Mouse (Mus musculus) midbrain, embryonic 15.5 days (tissue): ENCODE results near the gene Lpin1. TPM values are rescaled to one million over a fixed set of nuclear protein-coding genes. Genes with fewer than 3 reads are reported as not detected.

Source experiments
- ATAC-seq: fragments of 200-750 bp; cut with Nextera tagmentation; replicated peaks from 2 replicates; pipeline ENCODE4 v1.8.0; 2017; ENCODE audit warnings: moderate TSS enrichment
- H3K27ac ChIP-seq: fragments of 300-500 bp; sonication (generic); 2 replicates; pipeline ENCODE4 v1.5.1; 2015; ENCODE audit warnings: mild to moderate bottlenecking, inconsistent platforms
- H3K27me3 ChIP-seq: fragments of 300-500 bp; sonication (generic); replicated peaks from 2 replicates; pipeline ENCODE4 v1.6.1; 2015; ENCODE audit warnings: inconsistent platforms
- H3K36me3 ChIP-seq: fragments of 300-500 bp; sonication (generic); replicated peaks from 2 replicates; pipeline ENCODE4 v1.6.1; 2015; ENCODE audit warnings: inconsistent platforms
- H3K4me1 ChIP-seq: fragments of 300-500 bp; sonication (generic); 2 replicates; pipeline ENCODE4 v1.6.1; 2015; ENCODE audit warnings: inconsistent platforms
- H3K4me2 ChIP-seq: fragments of 300-500 bp; sonication (generic); 2 replicates; pipeline ENCODE4 v1.6.1; 2015; ENCODE audit warnings: inconsistent platforms, mild to moderate bottlenecking, moderate library complexity
- H3K4me3 ChIP-seq: fragments of 300-500 bp; sonication (generic); 2 replicates; pipeline ENCODE4 v1.5.1; 2015; ENCODE audit warnings: mild to moderate bottlenecking, inconsistent platforms
- H3K9ac ChIP-seq: fragments of 300-500 bp; sonication (generic); 2 replicates; pipeline ENCODE4 v1.6.1; 2015; ENCODE audit warnings: mild to moderate bottlenecking, inconsistent platforms
- H3K9me3 ChIP-seq: fragments of 300-500 bp; sonication (generic); 2 replicates; pipeline ENCODE4 v1.6.1; 2016; ENCODE audit warnings: inconsistent platforms
- WGBS: fragments of 180-500 bp; shearing (Covaris S2); methylation state at CpG from one replicate; pipeline ENCODE4 v1.1.7; 2015; ENCODE audit warnings: mixed read lengths; 5-methylcytosine and 5-hydroxymethylcytosine counted together
- polyA plus RNA-seq: library from polyadenylated mRNA; unstranded; fragments of >200 nt; fragmentation: Nextera tagmentation; extraction: Ambion mirVana; gene quantifications from 2 replicates; pipeline ENCODE4 v1.2.1, GENCODE M21; 2015

The Lpin1 gene
- polyA plus RNA-seq, 1 experiment from 2014 or later = 22.6 TPM

GRCm38 (mm10) chr12:16605624-16606023, 5.1 kb downstream of the Lpin1 start:
- H3K36me3 ChIP-seq = no peaks in the 10 kb centered on the region
- H3K9me3 ChIP-seq = no peaks in the 10 kb centered on the region
- H3K4me2 ChIP-seq = no peak overlapping the region
- 78% methylated on average over 5 of the region's 5 CpGs for WGBS
- H3K9ac ChIP-seq = no peak overlapping the region
- no peaks in the 10 kb centered on the region for H3K27me3 ChIP-seq
- H3K27ac ChIP-seq = no peak overlapping the region
- ATAC-seq = no peak
- H3K4me3 ChIP-seq = no peak overlapping the region
- H3K4me1 ChIP-seq = no peaks in the 10 kb centered on the region

DNA sequence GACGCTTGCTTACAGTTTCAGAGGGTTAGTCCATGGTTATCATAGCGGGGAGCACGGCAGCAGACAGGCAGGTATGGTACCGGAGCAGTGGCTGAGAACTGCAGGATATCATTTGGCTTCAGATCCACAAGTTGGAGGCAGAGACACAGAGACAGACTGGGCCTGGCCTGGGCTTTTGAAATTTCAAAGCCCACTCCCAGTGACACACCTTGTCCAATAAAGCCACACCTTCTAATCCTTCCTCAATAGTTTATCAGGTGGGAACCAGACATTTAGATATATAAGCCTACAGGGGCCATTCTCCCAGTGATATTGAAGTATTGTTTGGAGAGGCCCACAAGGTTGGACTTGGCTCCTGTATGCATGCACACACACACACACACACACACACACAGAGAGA, 8.5 kb downstream of the Lpin1 start:
- Histone ChIP-seq H3K27ac (no peak overlapping the region), H3K9me3 (no peaks in the 10 kb centered on the region), H3K9ac (no peak overlapping the region), H3K27me3 (no peaks in the 10 kb centered on the region), H3K4me3 (no peak overlapping the region), H3K36me3 (no peaks in the 10 kb centered on the region), H3K4me1 (no peaks in the 10 kb centered on the region), H3K4me2 (no peak overlapping the region)
- ATAC-seq = no peak
- WGBS = 89% methylated on average over 4 of the region's 4 CpGs

GRCm38 (mm10) chr12:16600374-16600773, 10.4 kb downstream of the Lpin1 start:
- no peaks in the 10 kb centered on the region for H3K36me3 ChIP-seq
- H3K27me3 ChIP-seq = no peaks in the 10 kb centered on the region
- H3K9me3 ChIP-seq = no peaks in the 10 kb centered on the region
- H3K27ac ChIP-seq = no peak overlapping the region
- no peak overlapping the region for H3K4me2 ChIP-seq
- ATAC-seq = no peak
- no peak overlapping the region for H3K4me3 ChIP-seq
- H3K4me1 ChIP-seq = no peaks in the 10 kb centered on the region
- 83% methylated on average over 1 of the region's 1 CpGs for WGBS
- no peak overlapping the region for H3K9ac ChIP-seq

DNA sequence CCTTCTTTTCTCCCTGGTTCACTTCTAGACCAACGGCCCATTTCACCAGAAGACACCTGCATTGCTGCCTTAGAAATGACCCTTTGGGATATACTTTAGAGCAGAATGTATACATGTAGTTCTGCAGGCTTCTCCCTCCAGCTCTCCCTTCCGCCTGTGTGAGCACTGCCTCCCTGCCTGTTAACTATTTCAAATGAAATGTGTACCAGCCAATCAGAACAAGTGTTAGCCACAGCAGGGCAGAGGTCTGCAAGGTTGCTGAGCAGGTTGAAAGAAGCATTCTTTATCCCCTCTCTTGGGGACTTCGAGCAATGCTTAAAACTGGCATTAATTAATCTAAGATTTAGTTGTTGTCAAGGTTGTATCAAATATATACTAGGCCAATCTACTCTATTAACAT, 11.4 kb downstream of the Lpin1 start:
- Histone ChIP-seq H3K4me1 (no peaks in the 10 kb centered on the region), H3K9ac (no peak overlapping the region), H3K36me3 (no peaks in the 10 kb centered on the region), H3K4me3 (no peak overlapping the region), H3K27ac (no peak overlapping the region), H3K9me3 (no peaks in the 10 kb centered on the region), H3K4me2 (no peak overlapping the region), H3K27me3 (no peaks in the 10 kb centered on the region)
- ATAC-seq = no peak
- WGBS = 37% methylated on average over 3 of the region's 3 CpGs

GRCm38 (mm10) chr12:16593761-16594160, 17.0 kb downstream of the Lpin1 start:
- H3K27me3 ChIP-seq = no peaks in the 10 kb centered on the region
- H3K4me2 ChIP-seq = no peak overlapping the region
- no peak overlapping the region for H3K4me3 ChIP-seq
- WGBS = 95% methylated on average over 7 of the region's 7 CpGs
- H3K36me3 ChIP-seq = no peaks in the 10 kb centered on the region
- ATAC-seq = no peak
- no peak overlapping the region for H3K9ac ChIP-seq
- H3K4me1 ChIP-seq = peaks cover 29% of the 10 kb centered on the region
- H3K9me3 ChIP-seq = no peaks in the 10 kb centered on the region
- no peak overlapping the region for H3K27ac ChIP-seq

DNA sequence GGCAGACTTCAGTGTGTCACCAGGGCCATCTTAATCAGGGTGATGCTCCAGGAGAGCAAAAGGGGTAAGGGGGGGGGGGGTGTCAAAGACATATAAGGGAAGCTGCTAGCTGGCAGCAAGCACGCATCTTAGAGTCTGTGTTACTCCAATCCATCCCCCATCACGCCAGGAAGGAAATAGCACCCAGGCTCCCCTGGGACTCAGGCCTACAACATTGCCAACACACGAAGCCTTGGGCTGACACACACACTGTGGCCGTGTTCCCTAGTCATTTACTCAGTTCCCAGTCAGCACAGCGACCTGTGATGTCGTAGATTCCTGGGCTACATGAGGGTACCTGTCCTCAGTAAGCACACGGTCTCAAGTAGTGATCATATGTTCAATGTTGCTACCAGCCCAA, 17.8 kb downstream of the Lpin1 start:
- H3K4me3 ChIP-seq = no peak overlapping the region
- no peak overlapping the region for H3K9ac ChIP-seq
- no peaks in the 10 kb centered on the region for H3K36me3 ChIP-seq
- no peak overlapping the region for H3K4me2 ChIP-seq
- peaks cover 36% of the 10 kb centered on the region for H3K4me1 ChIP-seq
- no peak for ATAC-seq
- H3K27ac ChIP-seq = no peak overlapping the region
- no peaks in the 10 kb centered on the region for H3K9me3 ChIP-seq
- 80% methylated on average over 7 of the region's 7 CpGs for whole genome bisulfite sequencing
- no peaks in the 10 kb centered on the region for H3K27me3 ChIP-seq

DNA sequence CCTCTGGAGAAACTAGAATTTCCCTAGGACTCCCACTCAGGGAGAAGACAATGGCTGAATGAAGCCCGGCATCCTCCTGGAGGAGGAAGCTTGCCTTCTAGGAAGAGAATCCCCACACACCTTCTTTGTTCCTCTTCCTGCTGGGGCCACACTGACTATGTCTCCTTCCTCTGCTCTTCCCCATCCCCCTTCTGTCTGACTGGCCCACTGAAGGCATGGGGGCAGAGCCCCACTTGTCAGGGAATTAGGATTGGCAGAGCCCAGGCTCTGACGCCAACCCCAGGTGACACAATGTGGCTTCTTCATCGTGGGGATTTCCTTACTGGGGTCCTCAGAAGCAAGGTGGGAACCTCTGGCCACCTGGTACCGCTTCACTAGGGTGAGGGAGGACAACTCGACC, 18.3 kb downstream of the Lpin1 start:
- 59% methylated on average over 5 of the region's 5 CpGs for WGBS
- no peaks in the 10 kb centered on the region for H3K9me3 ChIP-seq
- peak overlapping the region; percentile 42; the same call in 1 of the 2 replicates for H3K9ac ChIP-seq
- H3K4me1 ChIP-seq = peaks cover 42% of the 10 kb centered on the region
- H3K36me3 ChIP-seq = no peaks in the 10 kb centered on the region
- no peak for ATAC-seq
- peak overlapping the region; percentile 59; the same call in 1 of the 2 replicates for H3K4me2 ChIP-seq
- no peak overlapping the region for H3K27ac ChIP-seq
- no peak overlapping the region for H3K4me3 ChIP-seq
- no peaks in the 10 kb centered on the region for H3K27me3 ChIP-seq

DNA sequence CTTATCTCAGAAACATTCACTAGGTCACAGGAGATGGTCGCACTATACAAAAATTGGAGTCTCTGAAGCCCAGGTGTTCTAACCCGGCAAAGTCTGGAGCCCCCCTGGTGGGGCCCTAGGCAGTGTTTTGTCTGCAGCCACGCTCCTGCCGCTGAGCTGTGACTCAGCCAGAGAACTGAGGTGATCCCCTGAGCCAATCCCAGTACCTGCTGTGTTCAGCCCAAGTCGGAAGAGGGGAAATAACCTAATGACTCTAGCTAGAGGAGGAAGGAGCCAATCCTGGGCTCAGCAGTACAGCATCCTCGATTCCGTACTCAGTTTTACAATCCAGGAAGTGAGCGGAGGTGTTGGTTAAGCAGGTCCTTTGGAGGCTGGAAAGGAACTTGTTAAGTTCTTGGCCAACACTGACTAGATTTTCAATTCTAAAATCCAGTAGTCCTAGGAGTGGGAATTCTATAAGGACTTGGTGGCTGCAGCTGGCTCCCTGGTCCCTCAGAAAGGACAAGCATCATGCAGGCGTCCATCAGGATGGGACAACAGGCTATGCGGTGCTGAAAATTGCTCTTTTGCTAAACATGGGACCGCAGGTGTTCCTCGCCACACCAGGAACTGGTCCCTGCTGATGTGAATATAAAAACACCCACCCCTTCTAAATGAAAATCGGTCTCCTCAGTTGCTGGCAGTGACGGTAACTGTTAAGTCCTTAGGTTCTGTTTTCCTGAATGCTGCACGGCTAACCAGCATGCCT, 19.1 kb downstream of the Lpin1 start:
- no peaks in the 10 kb centered on the region for H3K27me3 ChIP-seq
- ATAC-seq = peak; percentile 75
- 6% methylated on average over 15 of the region's 15 CpGs for WGBS
- peak overlapping the region; percentile 59 for H3K4me2 ChIP-seq
- H3K9ac ChIP-seq = peak overlapping the region; percentile 42
- no peaks in the 10 kb centered on the region for H3K36me3 ChIP-seq
- H3K9me3 ChIP-seq = no peaks in the 10 kb centered on the region
- H3K4me3 ChIP-seq = peak overlapping the region; percentile 44
- H3K4me1 ChIP-seq = peaks cover 50% of the 10 kb centered on the region
- H3K27ac ChIP-seq = peak overlapping the region; percentile 79

GRCm38 (mm10) chr12:16589966-16590365, 20.8 kb downstream of the Lpin1 start:
- Histone ChIP-seq H3K27me3 (no peaks in the 10 kb centered on the region), H3K36me3 (no peaks in the 10 kb centered on the region), H3K4me2 (peak overlapping the region; percentile 85; the same call in 1 of the 2 replicates), H3K27ac (0 out of 2 replicates have a peak overlapping the region, but pooled peaks have one; percentile 89), H3K9ac (no peak overlapping the region), H3K4me3 (no peak overlapping the region; the same call in 1 of the 2 replicates), H3K9me3 (no peaks in the 10 kb centered on the region), H3K4me1 (peaks cover 67% of the 10 kb centered on the region)
- ATAC-seq = no peak; the same call in 1 of the 2 replicates
- 21% methylated on average over 4 of the region's 4 CpGs for WGBS

- H3K9me3 ChIP-seq = no peaks in the 10 kb centered on the region
- H3K4me2 ChIP-seq = peak overlapping the region; percentile 85
- peak overlapping the region; percentile 77 for H3K4me3 ChIP-seq
- under 1% methylated on average over 36 of the region's 36 CpGs for WGBS
- H3K4me1 ChIP-seq = peaks cover 72% of the 10 kb centered on the region
- H3K9ac ChIP-seq = peak overlapping the region; percentile 91
- peak overlapping the region; percentile 89 for H3K27ac ChIP-seq
- ATAC-seq = peak; percentile 91
- no peaks in the 10 kb centered on the region for H3K27me3 ChIP-seq
- H3K36me3 ChIP-seq = no peaks in the 10 kb centered on the region
Observed at GRCm38 (mm10) chr12:16589204-16589949, 21.4 kb downstream of the Lpin1 start.

DNA sequence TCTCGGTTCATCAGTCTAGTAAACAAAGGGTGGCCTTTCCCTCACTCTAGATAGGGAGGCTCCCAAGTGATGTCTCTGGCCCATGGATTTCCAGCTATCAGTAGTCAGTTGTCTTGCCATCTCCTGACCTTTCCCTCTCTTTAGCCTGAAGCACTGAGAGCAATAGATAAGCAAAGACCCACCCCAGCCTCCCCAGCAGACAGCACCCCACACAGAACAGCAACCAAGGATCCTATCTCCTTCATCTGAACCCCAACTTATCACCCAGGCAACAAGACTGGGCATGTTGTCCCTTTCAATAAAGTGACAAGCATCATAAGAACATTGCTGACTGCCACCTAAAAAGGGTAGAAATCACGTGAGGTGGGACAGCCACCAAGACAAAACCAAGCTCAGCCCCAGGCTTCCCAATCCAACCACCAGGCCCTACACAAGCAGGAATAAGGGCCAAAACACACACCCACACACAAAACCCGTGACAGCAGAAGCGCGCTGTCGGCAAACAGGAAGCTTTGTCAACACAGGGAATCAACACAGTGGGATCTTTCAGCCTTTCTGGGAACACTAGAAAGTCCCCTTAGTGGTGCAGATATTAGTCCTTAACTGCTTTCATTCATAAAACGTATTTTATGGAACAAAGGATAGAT, 22.2 kb downstream of the Lpin1 start:
- no peaks in the 10 kb centered on the region for H3K9me3 ChIP-seq
- H3K27me3 ChIP-seq = no peaks in the 10 kb centered on the region
- H3K4me1 ChIP-seq = peaks cover 81% of the 10 kb centered on the region
- whole genome bisulfite sequencing = 7% methylated on average over 7 of the region's 7 CpGs
- no peaks in the 10 kb centered on the region for H3K36me3 ChIP-seq
- ATAC-seq = no peak
- peak overlapping the region; percentile 85 for H3K4me2 ChIP-seq
- peak overlapping the region; percentile 91 for H3K9ac ChIP-seq
- peak overlapping the region; percentile 89 for H3K27ac ChIP-seq
- H3K4me3 ChIP-seq = peak overlapping the region; percentile 77

- peaks cover 87% of the 10 kb centered on the region for H3K4me1 ChIP-seq
- H3K4me2 ChIP-seq = peak overlapping the region; percentile 85
- peak overlapping the region; percentile 91; the same call in 1 of the 2 replicates for H3K9ac ChIP-seq
- no peak overlapping the region for H3K27ac ChIP-seq
- no peaks in the 10 kb centered on the region for H3K9me3 ChIP-seq
- peak overlapping the region; percentile 77 for H3K4me3 ChIP-seq
- no peak for ATAC-seq
- H3K27me3 ChIP-seq = no peaks in the 10 kb centered on the region
- whole genome bisulfite sequencing = 63% methylated on average over 5 of the region's 5 CpGs
- no peaks in the 10 kb centered on the region for H3K36me3 ChIP-seq
Observed at GRCm38 (mm10) chr12:16587767-16588166, 23.0 kb downstream of the Lpin1 start.
